Mouse (Mus musculus) stomach, embryonic 16.5 days (tissue): Measurements from ENCODE around the gene Tlr8. TPM values are rescaled to one million over a fixed set of nuclear protein-coding genes. Genes with fewer than 3 reads are reported as not detected.

Source experiments
- ATAC-seq: fragments of 200-750 bp; cut with Nextera tagmentation; 2 replicates; pipeline ENCODE4 v1.8.0; 2017; ENCODE audit warnings: moderate number of reproducible peaks, moderate TSS enrichment; ENCODE audit not compliant: insufficient read depth, low FRiP score
- H3K27ac ChIP-seq: fragments of 300-500 bp; sonication (generic); 2 replicates; pipeline ENCODE4 v1.5.1; 2014; ENCODE audit warnings: low read length
- H3K27me3 ChIP-seq: fragments of 300-500 bp; sonication (generic); 2 replicates; pipeline ENCODE4 v1.6.1; 2014; ENCODE audit warnings: low read length, control low read depth, mixed read lengths; ENCODE audit not compliant: control insufficient read depth, insufficient read depth
- H3K36me3 ChIP-seq: fragments of 300-500 bp; sonication (generic); 2 replicates; pipeline ENCODE4 v1.6.1; 2014; ENCODE audit warnings: low read length; ENCODE audit not compliant: control insufficient read depth, insufficient read depth
- H3K4me1 ChIP-seq: fragments of 300-500 bp; sonication (generic); 2 replicates; pipeline ENCODE4 v1.6.1; 2014; ENCODE audit warnings: low read length, control low read depth, mixed read lengths; ENCODE audit not compliant: control insufficient read depth, insufficient read depth
- H3K4me2 ChIP-seq: fragments of 300-500 bp; sonication (generic); 2 replicates; pipeline ENCODE4 v1.6.1; 2014; ENCODE audit warnings: low read depth, low read length, mixed read lengths
- H3K4me3 ChIP-seq: fragments of 300-500 bp; sonication (generic); replicated peaks from 2 replicates; pipeline ENCODE4 v1.5.1; 2014; ENCODE audit warnings: mild to moderate bottlenecking, low read length
- H3K9ac ChIP-seq: fragments of 300-500 bp; sonication (generic); 2 replicates; pipeline ENCODE4 v1.6.1; 2014; ENCODE audit warnings: low read length
- H3K9me3 ChIP-seq: fragments of 300-500 bp; sonication (generic); replicated peaks from 2 replicates; pipeline ENCODE4 v1.6.1; 2016; ENCODE audit warnings: low read length, control low read depth; ENCODE audit not compliant: control insufficient read depth
- WGBS: fragments of 180-500 bp; shearing (Covaris S2); extraction: QIAGEN DNeasy Blood & Tissue Kit; methylation state at CpG from one replicate; pipeline ENCODE4 v1.1.7; 2014; 5-methylcytosine and 5-hydroxymethylcytosine counted together
- polyA plus RNA-seq: library from polyadenylated mRNA; unstranded; fragments of >200 nt; fragmentation: Nextera tagmentation; extraction: Ambion mirVana; gene quantifications from 2 replicates; pipeline ENCODE4 v1.2.1, GENCODE M21; 2015

Tlr8 gene
- polyA plus RNA-seq, 1 experiment from 2014 or later, result 0.93 TPM

DNA sequence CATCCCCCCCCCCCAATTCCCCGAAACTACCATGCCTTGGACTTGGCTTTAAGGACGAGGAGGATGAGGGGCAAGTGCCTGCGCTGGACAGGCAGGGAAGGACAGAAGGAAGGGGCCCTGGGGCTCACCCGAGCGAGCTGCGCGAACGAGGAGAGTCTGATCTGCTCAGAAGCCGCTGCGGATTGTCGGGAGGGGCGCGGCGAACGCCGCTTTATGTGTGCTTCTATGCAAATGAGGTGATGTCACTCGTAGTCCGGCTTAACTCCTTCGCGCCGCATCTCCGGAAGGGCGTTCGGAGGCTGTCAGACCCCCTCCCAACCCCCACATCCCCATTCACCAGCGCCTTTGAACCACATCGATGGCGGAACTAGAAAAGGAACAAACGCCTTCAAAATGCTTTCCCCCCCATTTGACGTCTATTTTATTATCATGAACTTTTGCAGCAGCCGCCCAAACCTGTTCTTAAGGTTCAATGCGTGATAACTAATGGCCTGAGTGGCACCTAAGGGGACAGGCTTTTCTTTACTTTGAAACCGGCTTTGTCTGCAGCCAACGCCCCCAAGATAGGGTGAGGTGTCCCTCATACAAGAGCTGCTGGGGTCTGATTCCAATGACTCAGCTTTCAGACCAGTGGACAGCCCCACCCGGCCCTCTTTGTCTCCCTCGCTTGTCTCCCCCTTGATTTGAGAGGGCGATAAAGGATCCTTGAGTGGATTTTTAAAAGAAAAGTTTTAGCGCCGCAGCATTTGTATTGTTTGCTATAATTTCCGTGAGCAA lies 55.0 kb downstream of the Tlr8 start, which contains the start of gene Tmsb4x:
Tmsb4x (minus strand) TSS at position 338 of the 777 bp plus-strand sequence.
- Histone ChIP-seq H3K4me2 (peak within 1 kb of the TSS; percentile 50), H3K9ac (peak within 1 kb of the TSS; percentile 88), H3K27ac (peak within 1 kb of the TSS; percentile 97), H3K27me3 (0 out of 2 replicates have a peak, but pooled peaks cover 4% of the 10 kb centered on the region), H3K4me1 (0 out of 2 replicates have a peak, but pooled peaks cover 6% of the 10 kb centered on the region), H3K36me3 (0 out of 2 replicates have a peak, but pooled peaks cover 4% of the 10 kb centered on the region), H3K4me3 (peak within 1 kb of the TSS; percentile 63), H3K9me3 (no peaks in the 10 kb centered on the region)
- ATAC-seq, result peak; percentile 87
- WGBS, result 13% methylated on average over 38 of the region's 39 CpGs

DNA sequence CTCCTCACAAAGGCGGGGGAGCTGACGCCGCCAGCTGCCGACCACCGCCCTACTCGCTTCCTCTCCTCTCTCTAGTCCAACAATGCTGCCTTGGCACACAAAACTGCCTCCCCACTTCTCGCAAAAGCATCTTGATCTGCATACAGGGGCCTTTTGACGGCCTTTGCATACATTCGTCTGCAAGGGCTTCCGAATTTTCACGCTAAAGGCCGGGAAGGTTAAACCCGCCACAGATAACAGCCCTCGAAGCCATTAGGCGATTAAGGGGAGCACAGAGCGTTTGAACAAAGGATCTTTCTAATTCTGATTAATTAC lies 55.7 kb downstream of the Tlr8 start:
- H3K36me3 ChIP-seq, result 0 out of 2 replicates have a peak, but pooled peaks cover 4% of the 10 kb centered on the region
- no peaks in the 10 kb centered on the region for H3K9me3 ChIP-seq
- no peak overlapping the region for H3K4me2 ChIP-seq
- 0 out of 2 replicates have a peak, but pooled peaks cover 6% of the 10 kb centered on the region for H3K4me1 ChIP-seq
- peak overlapping the region; percentile 63 for H3K4me3 ChIP-seq
- no peak for ATAC-seq
- H3K27me3 ChIP-seq, result 0 out of 2 replicates have a peak, but pooled peaks cover 4% of the 10 kb centered on the region
- 14% methylated on average over 16 of the region's 16 CpGs for WGBS
- peak overlapping the region; percentile 97 for H3K27ac ChIP-seq
- peak overlapping the region; percentile 88 for H3K9ac ChIP-seq

- Histone ChIP-seq H3K27ac (peak overlapping the region; percentile 97), H3K36me3 (0 out of 2 replicates have a peak, but pooled peaks cover 4% of the 10 kb centered on the region), H3K4me2 (peak overlapping the region; percentile 59), H3K4me3 (peak overlapping the region; percentile 63), H3K9me3 (no peaks in the 10 kb centered on the region), H3K4me1 (0 out of 2 replicates have a peak, but pooled peaks cover 6% of the 10 kb centered on the region), H3K9ac (peak overlapping the region; percentile 88), H3K27me3 (0 out of 2 replicates have a peak, but pooled peaks cover 4% of the 10 kb centered on the region)
- 19% methylated on average over 24 of the region's 25 CpGs for WGBS
- ATAC-seq, result no peak
Measured at GRCm38 (mm10) chrX:167207741-167208505, 56.2 kb downstream of the Tlr8 start.

- Histone ChIP-seq H3K4me2 (0 out of 2 replicates have a peak overlapping the region, but pooled peaks have one; percentile 59), H3K27ac (peak overlapping the region; percentile 47; the same call in 1 of the 2 replicates)
- WGBS, result 55% methylated on average over 8 of the region's 8 CpGs
Measured at GRCm38 (mm10) chrX:167205813-167206520, 58.2 kb downstream of the Tlr8 start.

DNA sequence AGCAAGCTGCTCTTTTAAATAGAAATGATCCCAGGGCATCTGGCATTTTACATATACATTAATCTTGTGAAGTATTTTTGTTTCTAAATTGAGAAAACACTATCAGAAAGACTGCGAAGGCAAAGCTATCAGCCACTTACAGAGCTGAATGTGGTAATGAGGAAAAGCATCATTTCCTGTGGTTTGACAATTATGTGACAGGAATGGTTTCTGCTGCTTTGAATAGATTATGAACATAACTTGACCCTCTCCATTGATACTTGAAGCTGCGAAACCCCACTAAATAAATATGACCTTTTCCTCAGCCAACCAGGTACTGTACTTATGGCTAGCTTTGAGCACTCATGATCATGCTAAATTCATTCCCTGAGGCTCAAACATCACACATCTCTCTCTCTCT lies 62.8 kb downstream of the Tlr8 start:
- Histone ChIP-seq H3K36me3 (no peaks in the 10 kb centered on the region), H3K9ac (no peak overlapping the region), H3K9me3 (no peaks in the 10 kb centered on the region), H3K27ac (no peak overlapping the region), H3K4me1 (no peaks in the 10 kb centered on the region), H3K27me3 (no peaks in the 10 kb centered on the region; the same call in 1 of the 2 replicates), H3K4me3 (no peak overlapping the region), H3K4me2 (no peak overlapping the region)
- ATAC-seq, result no peak
- 76% methylated on average over 2 of the region's 2 CpGs for WGBS

More at GRCm38 (mm10) chrX:167205813-167206520, 58.2 kb downstream of the Tlr8 start:
- Histone ChIP-seq H3K36me3 (0 out of 2 replicates have a peak, but pooled peaks cover 4% of the 10 kb centered on the region), H3K4me1 (0 out of 2 replicates have a peak, but pooled peaks cover 6% of the 10 kb centered on the region), H3K4me3 (0 out of 2 replicates have a peak overlapping the region, but pooled peaks have one; percentile 16), H3K9me3 (no peaks in the 10 kb centered on the region), H3K27me3 (0 out of 2 replicates have a peak, but pooled peaks cover 4% of the 10 kb centered on the region), H3K9ac (no peak overlapping the region)
- ATAC-seq, result no peak; the same call in 1 of the 2 replicates

GRCm38 (mm10) chrX:167195228-167195649 lies 68.9 kb downstream of the Tlr8 start:
- H3K27ac ChIP-seq, result peak overlapping the region; percentile 67
- ATAC-seq, result peak; percentile 84

More at GRCm38 (mm10) chrX:167195228-167195649, 68.9 kb downstream of the Tlr8 start:
- H3K36me3 ChIP-seq, result no peaks in the 10 kb centered on the region
- H3K9me3 ChIP-seq, result no peaks in the 10 kb centered on the region
- no peak overlapping the region for H3K4me2 ChIP-seq
- no peak overlapping the region for H3K9ac ChIP-seq
- no peaks in the 10 kb centered on the region for H3K4me1 ChIP-seq
- WGBS, result 27% methylated on average over 2 of the region's 2 CpGs
- H3K4me3 ChIP-seq, result no peak overlapping the region
- H3K27me3 ChIP-seq, result no peaks in the 10 kb centered on the region; the same call in 1 of the 2 replicates

Other genes starting within 250 kb of the Tlr8 start
- gene Tmsb4x, start 55.0 kb downstream of the Tlr8 start, polyA plus RNA-seq, result 5,589 and 6,437 TPM in 2 replicates
- 0.60 and 1.1 TPM in 2 replicates for gene Tlr7, start 66.2 kb upstream of the Tlr8 start, polyA plus RNA-seq
- gene Prps2, start 118.4 kb upstream of the Tlr8 start, polyA plus RNA-seq, result 27.7 and 29.1 TPM in 2 replicates